Mouse (Mus musculus) kidney, postnatal 0 days (tissue): ENCODE data around the gene Ppfibp1. TPM values are rescaled to one million over a fixed set of nuclear protein-coding genes. Genes with fewer than 3 reads are reported as not detected.
A peak's percentile ranks its signal among the peaks of the same experiment; 100 is the strongest.

Experiments used
- ATAC-seq: fragments of 200-750 bp; cut with Nextera tagmentation; replicated peaks from 2 replicates; pipeline ENCODE4 v1.8.0; 2017; ENCODE audit warnings: low read depth, moderate number of reproducible peaks, moderate TSS enrichment, moderate library complexity; ENCODE audit not compliant: low FRiP score
- DNase-seq: peaks from one replicate; pipeline ENCODE4 v3.0.0-alpha.2; 2016; ENCODE audit warnings: low spot score
- H3K27ac ChIP-seq: fragments of 300-500 bp; sonication (generic); 2 replicates; pipeline ENCODE4 v1.5.1; 2014; ENCODE audit warnings: mild to moderate bottlenecking
- H3K27me3 ChIP-seq: fragments of 300-500 bp; sonication (generic); 2 replicates; pipeline ENCODE4 v1.6.1; 2014; ENCODE audit warnings: low read length, mixed read lengths; ENCODE audit not compliant: insufficient read depth
- H3K36me3 ChIP-seq: fragments of 300-500 bp; sonication (generic); 2 replicates; pipeline ENCODE4 v1.6.1; 2014; ENCODE audit warnings: low read length, mixed read lengths; ENCODE audit not compliant: insufficient read depth
- H3K4me1 ChIP-seq: fragments of 300-500 bp; sonication (generic); replicated peaks from 2 replicates; pipeline ENCODE4 v1.6.1; 2014; ENCODE audit warnings: antibody characterized with exemption, low read length, mixed read lengths; ENCODE audit not compliant: insufficient read depth
- H3K4me2 ChIP-seq: fragments of 300-500 bp; sonication (generic); 2 replicates; pipeline ENCODE4 v1.6.1; 2014; ENCODE audit warnings: mild to moderate bottlenecking, low read length, moderate library complexity, mixed read lengths
- H3K4me3 ChIP-seq: fragments of 300-500 bp; sonication (generic); replicated peaks from 2 replicates; pipeline ENCODE4 v1.5.1; 2014; ENCODE audit warnings: low read depth, low read length
- H3K9ac ChIP-seq: fragments of 300-500 bp; sonication (generic); 2 replicates; pipeline ENCODE4 v1.6.1; 2014; ENCODE audit warnings: low read depth, low read length
- H3K9me3 ChIP-seq: fragments of 300-500 bp; sonication (generic); replicated peaks from 2 replicates; pipeline ENCODE4 v1.6.1; 2016; ENCODE audit warnings: low read length, inconsistent platforms, mixed read lengths
- CTCF ChIP-seq: IDR thresholded peaks from 2 replicates; pipeline ENCODE4 v1.5.1; 2016; ENCODE audit warnings: antibody characterized with exemption, low read depth, mild to moderate bottlenecking, moderate library complexity
- WGBS: fragments of 180-500 bp; shearing (Covaris S2); extraction: QIAGEN DNeasy Blood & Tissue Kit; methylation state at CpG from one replicate; pipeline ENCODE4 v1.1.7; 2014; 5-methylcytosine and 5-hydroxymethylcytosine counted together
- polyA plus RNA-seq: library from polyadenylated mRNA; unstranded; fragments of >200 nt; fragmentation: Nextera tagmentation; extraction: Ambion mirVana; gene quantifications from 2 replicates; pipeline ENCODE4 v1.2.1, GENCODE M21; 2015

Gene Ppfibp1
- polyA plus RNA-seq, 1 experiment from 2014 or later, result 55.9 TPM

DNA sequence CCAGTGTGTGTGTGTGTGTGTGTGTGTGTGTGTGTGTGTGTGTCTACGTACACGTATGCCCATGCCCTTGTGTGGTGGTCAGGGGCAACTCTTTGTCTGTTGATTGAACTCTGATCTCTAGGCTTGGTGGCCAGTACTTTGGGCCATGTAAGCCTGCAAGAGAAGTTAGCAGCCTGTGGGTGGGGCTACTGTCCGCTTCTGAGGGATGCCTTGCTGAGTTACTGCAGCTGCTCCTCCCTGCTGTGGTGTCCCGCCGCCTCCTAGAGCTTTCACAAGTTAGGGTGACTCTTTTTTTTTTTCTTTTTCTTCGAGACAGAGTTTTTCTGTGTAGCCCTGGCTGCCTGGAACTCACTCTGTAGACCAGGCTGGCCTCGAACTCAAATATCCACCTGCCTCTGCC lies 171.0 kb downstream of the Ppfibp1 start:
- ATAC-seq (no peak), DNase-seq (peak; percentile 72)
- Histone ChIP-seq H3K9ac (no peak overlapping the region), H3K4me2 (no peak overlapping the region), H3K27me3 (no peaks in the 10 kb centered on the region), H3K27ac (no peak overlapping the region), H3K4me3 (no peak overlapping the region), H3K9me3 (no peaks in the 10 kb centered on the region), H3K4me1 (no peaks in the 10 kb centered on the region), H3K36me3 (peaks cover 39% of the 10 kb centered on the region)
- TF ChIP-seq CTCF, result peak; percentile 26; the same call in 1 of the 2 replicates
- WGBS, result 66% methylated on average over 7 of the region's 7 CpGs

DNA sequence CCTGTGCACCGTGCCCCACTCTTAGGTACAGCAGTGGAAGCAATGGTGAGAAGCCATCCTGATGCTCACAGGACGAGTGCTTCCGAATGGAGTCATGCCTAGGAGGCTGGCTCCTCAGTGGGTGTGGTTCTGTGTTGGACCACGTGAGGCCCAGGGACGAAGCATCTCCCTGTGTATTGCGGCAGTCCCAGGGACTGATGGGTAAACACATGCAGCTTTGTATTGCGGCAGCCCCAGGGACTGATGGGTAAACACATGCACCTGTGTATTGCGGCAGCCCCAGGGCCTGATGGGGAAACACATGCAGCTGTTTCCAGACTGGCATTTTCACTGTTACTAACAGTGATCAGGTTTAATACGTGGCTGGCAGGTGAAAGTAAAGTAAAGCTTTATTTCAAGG lies 173.3 kb downstream of the Ppfibp1 start:
- DNase-seq, result no peak
- Histone ChIP-seq H3K27me3 (no peaks in the 10 kb centered on the region), H3K4me1 (no peaks in the 10 kb centered on the region), H3K4me3 (no peak overlapping the region), H3K9me3 (no peaks in the 10 kb centered on the region), H3K9ac (no peak overlapping the region), H3K4me2 (no peak overlapping the region), H3K36me3 (peaks cover 28% of the 10 kb centered on the region; the same call in 1 of the 2 replicates), H3K27ac (no peak overlapping the region)
- WGBS, result 88% methylated on average over 9 of the region's 9 CpGs
- TF ChIP-seq CTCF, result no peak
- ATAC-seq, result no peak

DNA sequence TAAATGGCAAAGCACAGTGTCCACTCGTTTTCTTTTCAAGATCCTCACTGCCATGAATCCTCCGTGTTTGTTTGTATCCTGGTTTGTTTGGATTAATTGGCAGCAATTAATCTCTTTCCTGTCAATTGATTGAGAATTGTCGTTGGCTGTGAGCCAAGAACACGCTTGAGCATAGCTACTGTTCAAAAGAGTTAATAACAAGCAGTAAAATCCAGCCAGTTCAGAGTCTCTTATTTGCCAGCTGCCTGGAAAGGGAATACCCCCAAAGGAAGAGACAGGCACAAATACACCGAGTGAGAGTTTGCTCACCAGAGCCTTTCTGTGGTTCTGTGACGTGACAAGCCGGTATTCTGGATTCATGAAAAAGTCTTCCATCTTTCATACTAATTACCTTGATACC lies 173.7 kb downstream of the Ppfibp1 start:
- TF ChIP-seq CTCF, result no peak
- Histone ChIP-seq H3K27ac (no peak overlapping the region), H3K4me2 (no peak overlapping the region), H3K9ac (no peak overlapping the region), H3K4me1 (no peaks in the 10 kb centered on the region), H3K9me3 (no peaks in the 10 kb centered on the region), H3K36me3 (peaks cover 32% of the 10 kb centered on the region; the same call in 1 of the 2 replicates), H3K4me3 (no peak overlapping the region), H3K27me3 (no peaks in the 10 kb centered on the region)
- WGBS, result 61% methylated on average over 7 of the region's 7 CpGs
- DNase-seq (no peak), ATAC-seq (no peak)

DNA sequence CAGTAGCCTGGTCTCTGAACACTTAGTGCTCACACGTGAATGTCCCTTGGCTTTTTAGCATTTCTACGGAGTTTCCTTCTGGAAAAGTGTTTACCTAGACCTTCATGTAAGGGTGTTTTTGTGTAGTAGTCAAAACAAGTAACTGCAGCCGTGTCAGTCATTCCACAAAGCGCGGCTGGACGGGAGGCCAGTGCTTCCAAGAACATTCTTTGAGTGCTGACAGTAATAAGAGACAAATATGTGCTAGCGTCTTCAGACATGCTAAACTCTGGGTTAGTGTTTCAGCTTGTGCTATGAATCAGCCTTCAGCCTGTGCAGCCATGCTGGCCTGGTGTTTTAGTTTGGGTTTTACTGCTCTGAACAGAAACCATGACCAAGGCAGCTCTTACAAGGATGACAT lies 174.4 kb downstream of the Ppfibp1 start:
- H3K36me3 ChIP-seq, result peaks cover 35% of the 10 kb centered on the region; the same call in 1 of the 2 replicates
- H3K4me2 ChIP-seq, result no peak overlapping the region
- 73% methylated on average over 7 of the region's 7 CpGs for WGBS
- no peak overlapping the region for H3K9ac ChIP-seq
- no peaks in the 10 kb centered on the region for H3K4me1 ChIP-seq
- TF ChIP-seq CTCF, result no peak
- H3K9me3 ChIP-seq, result no peaks in the 10 kb centered on the region
- no peaks in the 10 kb centered on the region for H3K27me3 ChIP-seq
- H3K27ac ChIP-seq, result no peak overlapping the region
- DNase-seq (no peak), ATAC-seq (no peak)
- no peak overlapping the region for H3K4me3 ChIP-seq

DNA sequence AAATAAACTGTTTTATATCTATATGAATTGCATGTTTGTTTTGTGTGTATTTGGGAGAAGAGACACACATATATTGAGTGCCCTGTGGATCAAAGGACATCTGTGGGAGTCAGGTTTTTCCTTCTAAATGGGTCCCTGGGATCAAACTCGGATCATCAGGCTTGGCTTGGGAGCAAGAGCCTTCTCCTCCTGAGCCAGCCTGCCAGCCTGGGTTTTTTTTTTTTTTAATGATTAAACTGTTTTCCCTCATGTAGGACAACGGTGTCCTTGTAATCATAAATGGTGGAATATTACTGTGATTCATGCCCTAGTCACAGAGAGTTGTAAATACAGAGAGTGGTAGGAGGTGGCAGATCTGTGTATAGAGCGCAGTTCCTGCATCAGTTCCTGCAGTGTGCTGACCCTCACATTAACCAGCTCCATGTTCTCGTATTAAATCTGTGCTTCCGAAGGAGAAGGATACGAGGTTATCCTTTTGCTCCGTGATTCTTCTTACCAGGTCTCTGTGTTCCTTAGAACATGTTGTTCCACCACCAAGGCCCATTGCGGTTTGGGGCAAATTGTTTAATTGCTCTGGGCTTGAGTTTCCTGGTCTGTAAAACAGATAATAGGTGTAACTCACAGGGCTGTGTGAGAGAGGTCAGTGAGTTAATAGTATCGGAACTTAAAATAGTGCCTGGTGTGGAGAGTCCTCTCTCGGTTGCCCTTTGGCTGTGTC lies 176.1 kb downstream of the Ppfibp1 start:
- whole genome bisulfite sequencing, result 61% methylated on average over 10 of the region's 10 CpGs
- no peak overlapping the region for H3K4me3 ChIP-seq
- H3K9me3 ChIP-seq, result no peaks in the 10 kb centered on the region
- no peaks in the 10 kb centered on the region for H3K27me3 ChIP-seq
- no peak for ATAC-seq
- no peak for TF ChIP-seq CTCF
- no peak overlapping the region for H3K4me2 ChIP-seq
- H3K27ac ChIP-seq, result no peak overlapping the region
- H3K4me1 ChIP-seq, result no peaks in the 10 kb centered on the region
- H3K36me3 ChIP-seq, result peaks cover 35% of the 10 kb centered on the region; the same call in 1 of the 2 replicates
- H3K9ac ChIP-seq, result no peak overlapping the region
- DNase-seq, result no peak

DNA sequence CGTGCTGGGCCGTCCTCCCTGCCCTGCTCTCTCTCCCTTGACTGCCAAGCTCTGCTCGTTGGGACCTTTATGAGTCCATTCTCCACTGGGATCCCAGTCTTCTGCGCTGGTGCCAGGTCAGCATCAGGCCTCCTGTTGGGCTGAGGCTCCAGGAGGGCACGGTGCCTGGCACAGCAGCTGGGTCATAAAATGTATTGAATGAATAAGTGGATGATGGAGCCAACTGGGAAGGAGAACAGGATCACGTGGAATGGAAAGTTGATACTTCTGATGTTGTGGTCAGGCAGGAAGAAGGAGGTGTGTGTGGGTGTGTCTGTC lies 176.6 kb downstream of the Ppfibp1 start:
- Histone ChIP-seq H3K9me3 (no peaks in the 10 kb centered on the region), H3K9ac (no peak overlapping the region), H3K4me3 (no peak overlapping the region), H3K27me3 (no peaks in the 10 kb centered on the region), H3K4me2 (no peak overlapping the region), H3K27ac (no peak overlapping the region), H3K4me1 (no peaks in the 10 kb centered on the region), H3K36me3 (peaks cover 35% of the 10 kb centered on the region; the same call in 1 of the 2 replicates)
- 47% methylated on average over 6 of the region's 6 CpGs for WGBS
- no peak for TF ChIP-seq CTCF
- no peak for ATAC-seq
- no peak for DNase-seq
